Mouse (Mus musculus): ENCODE measurements around the gene Ndufs8. TPM values are rescaled to one million over a fixed set of nuclear protein-coding genes. Genes with fewer than 3 reads are reported as not detected.

Gene Ndufs8
- polyA plus RNA-seq, 1 experiment from 2014 or later: 417 TPM

- Histone ChIP-seq H3K36me3 (ENCODE audit: insufficient read depth, low read length) (no peaks in the 10 kb centered on the region), H3K4me1 (replicated peaks; ENCODE audit: insufficient read depth, low read length) (no peaks in the 10 kb centered on the region), H3K4me2 (ENCODE audit: low read length) (no peak overlapping the region), H3K9ac (ENCODE audit: low read depth, low read length) (no peak overlapping the region), H3K9me3 (replicated peaks; ENCODE audit: low read length) (no peaks in the 10 kb centered on the region), H3K4me3 (replicated peaks; ENCODE audit: low read depth, low read length) (no peak overlapping the region), H3K27ac (no peak overlapping the region), H3K27me3 (ENCODE audit: insufficient read depth, low read length) (no peaks in the 10 kb centered on the region)
- TF ChIP-seq CTCF (IDR thresholded peaks at IDR 0.05; ENCODE audit: low read depth): no peak
- no peak for ATAC-seq (replicated peaks; ENCODE audit: low FRiP score, low read depth)
- DNase-seq (ENCODE audit: low spot score): no peak
- 41% methylated on average over 4 of the region's 4 CpGs for WGBS
Observed at GRCm38 (mm10) chr19:3955804-3956203, 43.2 kb upstream of the Ndufs8 start.

DNA sequence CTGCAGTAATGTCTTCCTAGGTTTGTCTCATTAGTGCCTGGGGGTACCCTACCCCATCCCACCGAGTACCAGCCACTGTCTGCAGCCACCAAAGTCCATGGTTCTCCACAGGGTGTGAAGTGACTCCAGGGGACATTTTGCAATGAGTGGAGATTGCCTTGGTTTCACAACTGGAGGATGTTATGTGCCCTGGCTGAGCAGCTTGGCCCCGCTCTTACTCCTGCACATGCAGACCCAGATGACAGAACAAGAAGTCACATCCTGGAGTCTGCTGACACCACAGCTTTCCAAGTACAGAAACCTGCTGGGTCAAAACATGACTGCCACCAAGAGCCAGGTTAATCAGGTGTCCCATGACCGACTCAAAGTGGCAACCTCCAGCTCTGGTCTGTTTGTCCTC lies 42.5 kb upstream of the Ndufs8 start:
- ATAC-seq (replicated peaks; ENCODE audit: low FRiP score, low read depth): no peak
- H3K4me1 ChIP-seq (replicated peaks; ENCODE audit: insufficient read depth, low read length): no peaks in the 10 kb centered on the region
- no peak for DNase-seq (ENCODE audit: low spot score)
- no peaks in the 10 kb centered on the region for H3K9me3 ChIP-seq (replicated peaks; ENCODE audit: low read length)
- TF ChIP-seq CTCF (IDR thresholded peaks at IDR 0.05; ENCODE audit: low read depth): no peak
- H3K27me3 ChIP-seq (ENCODE audit: insufficient read depth, low read length): no peaks in the 10 kb centered on the region
- no peaks in the 10 kb centered on the region for H3K36me3 ChIP-seq (ENCODE audit: insufficient read depth, low read length)
- H3K27ac ChIP-seq: no peak overlapping the region
- no peak overlapping the region for H3K4me2 ChIP-seq (ENCODE audit: low read length)
- no peak overlapping the region for H3K4me3 ChIP-seq (replicated peaks; ENCODE audit: low read depth, low read length)
- 64% methylated on average over 3 of the region's 3 CpGs for WGBS
- H3K9ac ChIP-seq (ENCODE audit: low read depth, low read length): no peak overlapping the region

DNA sequence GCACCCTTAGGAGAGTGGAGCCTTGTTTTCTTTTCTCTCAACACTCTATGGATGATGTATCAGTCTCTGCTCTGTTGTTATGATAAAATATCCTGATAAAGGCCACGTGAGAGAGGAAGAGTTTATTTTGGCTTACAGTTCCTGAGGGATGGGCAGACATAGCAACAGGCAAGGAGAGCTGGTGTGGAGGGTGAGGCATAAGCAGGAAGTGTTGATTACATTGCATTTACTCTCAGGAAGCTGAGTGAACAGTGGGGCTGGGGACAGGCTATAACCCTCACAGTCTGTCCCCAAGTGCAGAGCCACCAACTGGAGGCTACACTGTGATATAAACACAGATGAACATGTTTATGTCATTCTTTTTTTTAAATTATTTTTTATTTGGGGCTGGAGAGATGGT lies 39.5 kb upstream of the Ndufs8 start:
- TF ChIP-seq CTCF (IDR thresholded peaks at IDR 0.05; ENCODE audit: low read depth): no peak
- Histone ChIP-seq H3K4me1 (replicated peaks; ENCODE audit: insufficient read depth, low read length) (no peaks in the 10 kb centered on the region), H3K4me2 (ENCODE audit: low read length) (no peak overlapping the region), H3K9me3 (replicated peaks; ENCODE audit: low read length) (no peaks in the 10 kb centered on the region), H3K36me3 (ENCODE audit: insufficient read depth, low read length) (no peaks in the 10 kb centered on the region), H3K27me3 (ENCODE audit: insufficient read depth, low read length) (no peaks in the 10 kb centered on the region), H3K27ac (no peak overlapping the region), H3K9ac (ENCODE audit: low read depth, low read length) (no peak overlapping the region), H3K4me3 (replicated peaks; ENCODE audit: low read depth, low read length) (no peak overlapping the region)
- DNase-seq (ENCODE audit: low spot score) (no peak), ATAC-seq (replicated peaks; ENCODE audit: low FRiP score, low read depth) (no peak)
- 41% methylated on average over 1 of the region's 1 CpGs for WGBS

GRCm38 (mm10) chr19:3951461-3951860 lies 38.9 kb upstream of the Ndufs8 start:
- Histone ChIP-seq H3K4me1 (replicated peaks; ENCODE audit: insufficient read depth, low read length) (no peaks in the 10 kb centered on the region), H3K36me3 (ENCODE audit: insufficient read depth, low read length) (no peaks in the 10 kb centered on the region), H3K9ac (ENCODE audit: low read depth, low read length) (no peak overlapping the region), H3K9me3 (replicated peaks; ENCODE audit: low read length) (no peaks in the 10 kb centered on the region), H3K4me2 (ENCODE audit: low read length) (no peak overlapping the region), H3K27me3 (ENCODE audit: insufficient read depth, low read length) (no peaks in the 10 kb centered on the region), H3K27ac (no peak overlapping the region), H3K4me3 (replicated peaks; ENCODE audit: low read depth, low read length) (no peak overlapping the region)
- no peak for DNase-seq (ENCODE audit: low spot score)
- no peak for ATAC-seq (replicated peaks; ENCODE audit: low FRiP score, low read depth)
- TF ChIP-seq CTCF (IDR thresholded peaks at IDR 0.05; ENCODE audit: low read depth): no peak

- Histone ChIP-seq H3K27ac (peak overlapping the region; percentile 8; the same call in 1 of the 2 replicates), H3K36me3 (ENCODE audit: insufficient read depth, low read length) (no peaks in the 10 kb centered on the region), H3K9me3 (replicated peaks; ENCODE audit: low read length) (no peaks in the 10 kb centered on the region), H3K4me2 (ENCODE audit: low read length) (no peak overlapping the region), H3K27me3 (ENCODE audit: insufficient read depth, low read length) (no peaks in the 10 kb centered on the region), H3K9ac (ENCODE audit: low read depth, low read length) (no peak overlapping the region), H3K4me1 (replicated peaks; ENCODE audit: insufficient read depth, low read length) (no peaks in the 10 kb centered on the region), H3K4me3 (replicated peaks; ENCODE audit: low read depth, low read length) (no peak overlapping the region)
- DNase-seq (ENCODE audit: low spot score) (no peak), ATAC-seq (replicated peaks; ENCODE audit: low FRiP score, low read depth) (peak; percentile 33; the same call in 1 of the 2 replicates)
- 66% methylated on average over 3 of the region's 3 CpGs for WGBS
- no peak for TF ChIP-seq CTCF (IDR thresholded peaks at IDR 0.05; ENCODE audit: low read depth)
Observed at GRCm38 (mm10) chr19:3950331-3950730, 37.8 kb upstream of the Ndufs8 start.

- H3K4me2 ChIP-seq (ENCODE audit: low read length): no peak overlapping the region
- no peak overlapping the region for H3K4me3 ChIP-seq (replicated peaks; ENCODE audit: low read depth, low read length)
- H3K9me3 ChIP-seq (replicated peaks; ENCODE audit: low read length): no peaks in the 10 kb centered on the region
- 74% methylated on average over 14 of the region's 14 CpGs for WGBS
- DNase-seq (ENCODE audit: low spot score): no peak
- TF ChIP-seq CTCF (IDR thresholded peaks at IDR 0.05; ENCODE audit: low read depth): no peak
- no peak overlapping the region for H3K27ac ChIP-seq
- no peaks in the 10 kb centered on the region for H3K4me1 ChIP-seq (replicated peaks; ENCODE audit: insufficient read depth, low read length)
- H3K36me3 ChIP-seq (ENCODE audit: insufficient read depth, low read length): no peaks in the 10 kb centered on the region
- no peaks in the 10 kb centered on the region for H3K27me3 ChIP-seq (ENCODE audit: insufficient read depth, low read length)
- no peak for ATAC-seq (replicated peaks; ENCODE audit: low FRiP score, low read depth)
- H3K9ac ChIP-seq (ENCODE audit: low read depth, low read length): no peak overlapping the region
Observed at GRCm38 (mm10) chr19:3948546-3948945, 36.0 kb upstream of the Ndufs8 start.

GRCm38 (mm10) chr19:3947813-3948212 lies 35.2 kb upstream of the Ndufs8 start:
- DNase-seq (ENCODE audit: low spot score) (no peak), ATAC-seq (replicated peaks; ENCODE audit: low FRiP score, low read depth) (no peak)
- no peaks in the 10 kb centered on the region for H3K4me1 ChIP-seq (replicated peaks; ENCODE audit: insufficient read depth, low read length)
- H3K9ac ChIP-seq (ENCODE audit: low read depth, low read length): no peak overlapping the region
- no peak overlapping the region for H3K27ac ChIP-seq
- no peaks in the 10 kb centered on the region for H3K27me3 ChIP-seq (ENCODE audit: insufficient read depth, low read length)
- H3K4me3 ChIP-seq (replicated peaks; ENCODE audit: low read depth, low read length): no peak overlapping the region
- H3K4me2 ChIP-seq (ENCODE audit: low read length): no peak overlapping the region
- WGBS: 85% methylated on average over 3 of the region's 3 CpGs
- no peaks in the 10 kb centered on the region for H3K36me3 ChIP-seq (ENCODE audit: insufficient read depth, low read length)
- TF ChIP-seq CTCF (IDR thresholded peaks at IDR 0.05; ENCODE audit: low read depth): no peak
- H3K9me3 ChIP-seq (replicated peaks; ENCODE audit: low read length): no peaks in the 10 kb centered on the region

All from kidney, postnatal 0 days (tissue).